Mouse (Mus musculus) heart, embryonic 16.5 days (tissue): Measurements from ENCODE around the gene Agap1. TPM values are rescaled to one million over a fixed set of nuclear protein-coding genes. Genes with fewer than 3 reads are reported as not detected.

Experiments
- ATAC-seq: fragments of 200-750 bp; cut with Nextera tagmentation; replicated peaks from 2 replicates; pipeline ENCODE4 v1.8.0; 2017; ENCODE audit warnings: moderate number of reproducible peaks; ENCODE audit not compliant: insufficient read depth, low FRiP score; ENCODE audit errors: extremely low read depth
- H3K27ac ChIP-seq: fragments of 300-500 bp; sonication (generic); 2 replicates; pipeline ENCODE4 v1.5.1; 2014; ENCODE audit warnings: mild to moderate bottlenecking, low read length, control low read depth, moderate library complexity
- H3K27me3 ChIP-seq: fragments of 300-500 bp; sonication (generic); 2 replicates; pipeline ENCODE4 v1.6.1; 2014; ENCODE audit warnings: low read length, mixed read lengths; ENCODE audit not compliant: control insufficient read depth, insufficient read depth
- H3K36me3 ChIP-seq: fragments of 300-500 bp; sonication (generic); 2 replicates; pipeline ENCODE4 v1.6.1; 2014; ENCODE audit not compliant: control insufficient read depth, insufficient read depth
- H3K4me1 ChIP-seq: fragments of 300-500 bp; sonication (generic); 2 replicates; pipeline ENCODE4 v1.6.1; 2014; ENCODE audit warnings: low read length, mixed read lengths; ENCODE audit not compliant: control insufficient read depth, insufficient read depth
- H3K4me2 ChIP-seq: fragments of 300-500 bp; sonication (generic); 2 replicates; pipeline ENCODE4 v1.6.1; 2014; ENCODE audit warnings: low read depth, mild to moderate bottlenecking, control low read depth, low read length
- H3K4me3 ChIP-seq: fragments of 300-500 bp; sonication (generic); 2 replicates; pipeline ENCODE4 v1.5.1; 2014; ENCODE audit warnings: mild to moderate bottlenecking, control low read depth, low read length
- H3K9ac ChIP-seq: fragments of 300-500 bp; sonication (generic); 2 replicates; pipeline ENCODE4 v1.6.1; 2014; ENCODE audit warnings: low read length, control low read depth
- H3K9me3 ChIP-seq: fragments of 300-500 bp; sonication (generic); replicated peaks from 2 replicates; pipeline ENCODE4 v1.6.1; 2016; ENCODE audit warnings: low read length; ENCODE audit not compliant: control insufficient read depth
- WGBS: fragments of 180-500 bp; shearing (Covaris S2); extraction: QIAGEN DNeasy Blood & Tissue Kit; methylation state at CpG from one replicate; pipeline ENCODE4 v1.1.7; 2014; 5-methylcytosine and 5-hydroxymethylcytosine counted together
- polyA plus RNA-seq: library from polyadenylated mRNA; unstranded; fragments of >200 nt; fragmentation: Nextera tagmentation; extraction: Ambion mirVana; gene quantifications from 2 replicates; pipeline ENCODE4 v1.2.1, GENCODE M21; 2015

The Agap1 gene
- polyA plus RNA-seq, 1 experiment from 2014 or later = 6.2 TPM

GRCm38 (mm10) chr1:89912392-89912791 is 457.8 kb downstream of the Agap1 start:
- no peak for ATAC-seq
- no peaks in the 10 kb centered on the region for H3K36me3 ChIP-seq
- no peaks in the 10 kb centered on the region for H3K9me3 ChIP-seq
- no peak overlapping the region for H3K4me3 ChIP-seq
- no peak overlapping the region for H3K4me2 ChIP-seq
- H3K9ac ChIP-seq = no peak overlapping the region
- H3K4me1 ChIP-seq = no peaks in the 10 kb centered on the region
- no peak overlapping the region for H3K27ac ChIP-seq
- WGBS = 54% methylated on average over 5 of the region's 5 CpGs
- H3K27me3 ChIP-seq = peaks cover under 1% of the 10 kb centered on the region

GRCm38 (mm10) chr1:89913611-89914010 is 459.0 kb downstream of the Agap1 start:
- H3K4me2 ChIP-seq = no peak overlapping the region
- H3K27ac ChIP-seq = no peak overlapping the region
- WGBS = 70% methylated on average over 4 of the region's 4 CpGs
- no peaks in the 10 kb centered on the region for H3K36me3 ChIP-seq
- H3K9me3 ChIP-seq = no peaks in the 10 kb centered on the region; the same call in 1 of the 2 replicates
- ATAC-seq = no peak
- H3K27me3 ChIP-seq = peaks cover 12% of the 10 kb centered on the region
- H3K9ac ChIP-seq = no peak overlapping the region
- no peaks in the 10 kb centered on the region for H3K4me1 ChIP-seq
- no peak overlapping the region for H3K4me3 ChIP-seq

- Histone ChIP-seq H3K9me3 (no peaks in the 10 kb centered on the region; the same call in 1 of the 2 replicates), H3K27ac (no peak overlapping the region), H3K27me3 (peaks cover 54% of the 10 kb centered on the region), H3K9ac (no peak overlapping the region), H3K4me1 (peaks cover 5% of the 10 kb centered on the region), H3K4me3 (no peak overlapping the region), H3K4me2 (no peak overlapping the region), H3K36me3 (no peaks in the 10 kb centered on the region)
- 22% methylated on average over 18 of the region's 18 CpGs for WGBS
- no peak for ATAC-seq
Measured at GRCm38 (mm10) chr1:89918111-89918510, 463.5 kb downstream of the Agap1 start.

- Histone ChIP-seq H3K9me3 (no peaks in the 10 kb centered on the region; the same call in 1 of the 2 replicates), H3K9ac (no peak overlapping the region), H3K4me2 (no peak overlapping the region), H3K36me3 (no peaks in the 10 kb centered on the region), H3K4me3 (no peak overlapping the region), H3K4me1 (peaks cover 8% of the 10 kb centered on the region), H3K27me3 (peaks cover 65% of the 10 kb centered on the region), H3K27ac (no peak overlapping the region)
- 71% methylated on average over 6 of the region's 6 CpGs for WGBS
- ATAC-seq = no peak
Measured at GRCm38 (mm10) chr1:89919206-89919605, 464.6 kb downstream of the Agap1 start.

- WGBS = 2% methylated on average over 10 of the region's 10 CpGs
Measured at GRCm38 (mm10) chr1:89921806-89922205, 467.2 kb downstream of the Agap1 start.

GRCm38 (mm10) chr1:89922282-89922681 is 467.7 kb downstream of the Agap1 start:
- no peak overlapping the region for H3K4me3 ChIP-seq
- peaks cover 95% of the 10 kb centered on the region for H3K27me3 ChIP-seq
- no peaks in the 10 kb centered on the region; the same call in 1 of the 2 replicates for H3K9me3 ChIP-seq
- H3K4me1 ChIP-seq = peaks cover 10% of the 10 kb centered on the region
- 2% methylated on average over 7 of the region's 7 CpGs for WGBS
- no peak overlapping the region for H3K9ac ChIP-seq
- no peak for ATAC-seq
- no peak overlapping the region for H3K27ac ChIP-seq
- H3K36me3 ChIP-seq = no peaks in the 10 kb centered on the region
- no peak overlapping the region for H3K4me2 ChIP-seq

More at GRCm38 (mm10) chr1:89921806-89922205, 467.2 kb downstream of the Agap1 start:
- no peaks in the 10 kb centered on the region; the same call in 1 of the 2 replicates for H3K9me3 ChIP-seq
- H3K27ac ChIP-seq = no peak overlapping the region
- no peaks in the 10 kb centered on the region for H3K36me3 ChIP-seq
- no peak for ATAC-seq
- peak overlapping the region; percentile 14; the same call in 1 of the 2 replicates for H3K4me3 ChIP-seq
- no peak overlapping the region for H3K9ac ChIP-seq
- H3K27me3 ChIP-seq = peaks cover 91% of the 10 kb centered on the region
- H3K4me1 ChIP-seq = peaks cover 8% of the 10 kb centered on the region
- no peak overlapping the region for H3K4me2 ChIP-seq

GRCm38 (mm10) chr1:89922883-89923641 is 468.5 kb downstream of the Agap1 start:
- H3K4me2 ChIP-seq = peak overlapping the region; percentile 47
- under 1% methylated on average over 38 of the region's 41 CpGs for WGBS
- H3K9me3 ChIP-seq = no peaks in the 10 kb centered on the region; the same call in 1 of the 2 replicates
- no peak overlapping the region for H3K9ac ChIP-seq
- ATAC-seq = no peak
- peak overlapping the region; percentile 35 for H3K4me3 ChIP-seq
- H3K36me3 ChIP-seq = no peaks in the 10 kb centered on the region
- H3K27me3 ChIP-seq = peaks cover 96% of the 10 kb centered on the region
- peaks cover 14% of the 10 kb centered on the region for H3K4me1 ChIP-seq
- H3K27ac ChIP-seq = no peak overlapping the region

GRCm38 (mm10) chr1:89923642-89924020 is 469.0 kb downstream of the Agap1 start:
- WGBS = 6% methylated on average over 14 of the region's 14 CpGs
- peak overlapping the region; percentile 47; the same call in 1 of the 2 replicates for H3K4me2 ChIP-seq
- H3K4me1 ChIP-seq = peaks cover 14% of the 10 kb centered on the region
- H3K4me3 ChIP-seq = peak overlapping the region; percentile 23
- peaks cover 96% of the 10 kb centered on the region for H3K27me3 ChIP-seq
- H3K9me3 ChIP-seq = no peaks in the 10 kb centered on the region; the same call in 1 of the 2 replicates
- H3K27ac ChIP-seq = no peak overlapping the region
- ATAC-seq = no peak
- no peaks in the 10 kb centered on the region for H3K36me3 ChIP-seq
- no peak overlapping the region for H3K9ac ChIP-seq

GRCm38 (mm10) chr1:89925501-89926190 is 471.0 kb downstream of the Agap1 start:
- H3K4me2 ChIP-seq = no peak overlapping the region
- H3K4me1 ChIP-seq = peaks cover 15% of the 10 kb centered on the region
- H3K36me3 ChIP-seq = no peaks in the 10 kb centered on the region
- no peak overlapping the region for H3K27ac ChIP-seq
- peaks cover 95% of the 10 kb centered on the region for H3K27me3 ChIP-seq
- no peak for ATAC-seq
- no peak overlapping the region for H3K4me3 ChIP-seq
- 39% methylated on average over 12 of the region's 12 CpGs for WGBS
- no peaks in the 10 kb centered on the region for H3K9me3 ChIP-seq
- H3K9ac ChIP-seq = no peak overlapping the region
